Mouse (Mus musculus) erythroblast, embryonic 14.5 days (primary cell): ENCODE data around the gene Dhx37.

ENCODE experiments used
- GATA1 ChIP-seq: IDR thresholded peaks from 2 replicates; pipeline ENCODE4 v1.6.1; 2012; ENCODE audit warnings: low read length, inconsistent platforms, mixed read lengths
- TAL1 ChIP-seq: IDR thresholded peaks from 3 replicates; pipeline ENCODE4 v1.6.1; 2012; ENCODE audit warnings: low read length, inconsistent platforms, mixed read lengths

GRCm38 (mm10) chr5:125382673-125383558 is 51.0 kb downstream of the Dhx37 start:
- TF ChIP-seq TAL1 (no peak), GATA1 (no peak)
